Mouse (Mus musculus): ENCODE data around the gene Lrrn4.

DNA sequence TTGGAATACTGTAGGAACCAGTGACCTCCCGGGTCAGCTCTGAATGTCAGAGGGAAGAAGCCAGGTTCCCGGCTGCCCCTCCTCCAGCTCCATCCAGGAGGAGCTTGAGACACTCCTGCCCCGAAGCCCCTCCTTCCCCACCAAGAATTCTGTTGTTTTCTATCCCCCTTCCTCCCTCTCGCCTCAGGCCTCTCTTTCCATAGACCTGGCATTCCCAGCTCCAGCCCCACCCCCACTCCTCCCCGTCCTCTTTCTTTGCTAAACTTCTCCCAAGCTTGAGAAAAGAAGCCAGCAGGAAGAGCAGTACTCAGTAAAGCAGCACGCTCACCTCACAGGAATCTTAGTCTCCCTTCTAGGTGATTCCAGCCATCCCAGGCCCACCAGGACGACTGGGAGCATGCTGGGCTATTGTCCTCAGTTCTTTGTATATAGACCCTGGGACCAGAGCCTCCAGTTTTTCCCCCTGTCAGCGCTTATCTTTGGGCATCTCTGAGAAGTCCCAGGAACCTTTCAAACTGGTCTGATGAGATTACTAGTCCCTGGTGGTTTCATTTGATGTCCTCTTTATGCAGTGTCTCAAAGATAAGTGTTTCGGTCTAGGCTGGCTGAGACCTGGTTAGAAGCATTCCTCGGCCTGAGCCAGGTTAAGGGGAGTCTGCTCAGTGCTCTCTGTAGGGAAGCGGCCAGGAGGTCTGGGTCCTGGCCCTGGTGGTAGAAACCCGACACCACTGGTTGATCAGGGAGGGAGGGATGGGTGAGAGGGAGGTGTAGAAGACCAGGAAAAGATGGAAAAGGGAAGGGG lies at the start of gene Lrrn4:
- TF ChIP-seq HCFC1 (IDR thresholded peaks at IDR 0.05; ENCODE audit: borderline replicate concordance, insufficient read depth, low read length) (no peak), ZNF384 (IDR thresholded peaks at IDR 0.05; ENCODE audit: low read depth, low read length) (no peak), ZC3H11A (IDR thresholded peaks at IDR 0.05; ENCODE audit: borderline replicate concordance, low read depth, low read length) (no peak), MAFK (IDR thresholded peaks at IDR 0.05; ENCODE audit: insufficient read depth, low read depth, low read length) (no peak)
